Mouse (Mus musculus): ENCODE results near the gene Pick1.
"Not testable (repeated sequence)": the region's sequence is repeated elsewhere in the genome, so short reads cannot be mapped to it uniquely, and the experiment has no call there.

Pick1 gene

DNA sequence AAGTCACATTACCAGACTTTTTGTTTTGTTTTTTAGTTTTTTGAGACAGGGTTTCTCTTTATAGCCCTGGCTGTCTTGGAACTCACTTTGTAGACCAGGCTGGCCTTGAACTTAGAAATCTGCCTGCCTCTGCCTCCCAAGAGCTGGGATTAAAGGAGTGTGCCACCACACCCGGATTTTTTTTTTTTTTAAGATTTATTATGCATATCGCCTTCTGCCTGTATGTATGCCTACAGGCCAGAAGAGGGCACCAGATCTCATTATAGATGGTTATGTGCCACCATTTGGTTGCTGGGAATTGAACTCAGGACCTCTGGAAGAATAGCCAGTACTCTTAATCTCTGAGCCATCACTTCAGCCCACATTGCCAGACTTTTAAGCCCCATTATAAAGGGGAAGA lies 3.2 kb upstream of the Pick1 start:
- not testable (repeated sequence) for DNase-seq (ENCODE audit: low spot score in 2 of 2)

DNA sequence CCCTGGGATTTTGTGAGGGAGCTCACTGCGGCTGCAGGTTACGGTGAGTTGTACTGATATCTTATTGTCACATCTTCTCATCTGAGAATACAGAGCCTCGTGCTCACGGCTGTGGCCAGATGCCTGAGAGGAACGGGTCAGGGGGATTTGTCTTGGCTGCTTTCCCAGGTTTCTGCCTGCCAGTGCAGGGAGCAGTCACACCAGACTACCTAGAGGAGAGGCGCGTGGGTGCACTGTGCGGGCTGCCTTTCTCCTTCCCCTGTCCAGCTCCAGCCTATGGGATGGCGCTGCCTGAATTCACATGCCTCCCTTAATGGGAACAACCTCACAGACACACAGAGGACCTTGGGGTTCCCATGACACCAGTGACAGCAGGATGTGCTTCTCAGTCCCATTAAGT lies 6.3 kb downstream of the Pick1 start:
- DNase-seq (ENCODE audit: low spot score in 2 of 2), result no peak

DNA sequence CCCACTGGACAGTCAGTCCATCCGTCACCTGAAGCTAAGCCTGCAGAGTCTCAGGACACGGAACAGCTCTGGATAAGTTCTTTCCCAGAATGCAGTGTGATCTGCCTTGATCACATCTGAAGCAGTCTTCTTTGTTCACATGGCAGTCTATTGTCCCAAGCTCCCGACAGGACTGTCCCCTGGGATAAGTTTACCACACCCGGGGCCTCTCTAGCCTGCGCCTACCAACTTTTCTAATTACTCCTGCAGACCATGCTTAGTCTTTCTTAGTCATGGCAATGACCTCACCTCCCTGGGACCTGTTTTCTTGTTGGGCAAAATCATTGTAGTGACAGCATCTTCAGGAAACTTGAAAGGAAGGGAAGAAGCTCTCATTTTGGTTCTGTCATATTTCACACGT lies 9.1 kb downstream of the Pick1 start:
- no peak for DNase-seq (ENCODE audit: low spot score in 2 of 2)

DNA sequence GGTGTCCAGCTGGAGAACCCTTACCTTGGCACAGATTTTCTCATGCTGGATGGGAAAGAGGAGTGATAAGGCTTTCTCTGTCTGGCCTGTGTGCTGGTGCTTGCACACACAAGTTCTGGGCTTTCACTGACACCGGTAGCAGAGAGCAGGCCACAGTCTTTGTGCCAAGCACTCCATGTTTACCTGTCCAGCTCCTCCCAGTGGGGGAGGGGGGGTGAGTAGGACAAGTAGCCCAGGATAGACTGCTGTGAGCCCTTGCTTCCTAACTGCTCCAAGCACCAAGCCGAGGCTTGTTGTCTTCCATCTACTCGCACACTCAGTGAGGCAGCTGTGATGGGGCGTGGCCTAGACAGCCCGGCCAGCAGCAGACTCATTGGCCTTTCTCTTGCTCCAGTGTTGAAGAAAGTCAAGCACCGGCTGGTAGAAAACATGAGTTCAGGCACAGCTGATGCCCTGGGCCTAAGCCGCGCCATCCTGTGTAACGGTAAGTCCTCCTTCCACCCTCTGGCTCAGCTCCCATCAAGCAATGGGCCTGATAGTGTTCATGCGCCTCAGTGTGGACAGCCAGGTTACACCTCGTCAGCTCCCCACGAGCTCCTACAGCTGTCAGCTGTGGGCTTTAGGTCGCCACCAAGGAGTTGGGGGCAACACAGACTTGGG lies 13.7 kb downstream of the Pick1 start:
- no peak for DNase-seq (ENCODE audit: low spot score in 2 of 2)

DNA sequence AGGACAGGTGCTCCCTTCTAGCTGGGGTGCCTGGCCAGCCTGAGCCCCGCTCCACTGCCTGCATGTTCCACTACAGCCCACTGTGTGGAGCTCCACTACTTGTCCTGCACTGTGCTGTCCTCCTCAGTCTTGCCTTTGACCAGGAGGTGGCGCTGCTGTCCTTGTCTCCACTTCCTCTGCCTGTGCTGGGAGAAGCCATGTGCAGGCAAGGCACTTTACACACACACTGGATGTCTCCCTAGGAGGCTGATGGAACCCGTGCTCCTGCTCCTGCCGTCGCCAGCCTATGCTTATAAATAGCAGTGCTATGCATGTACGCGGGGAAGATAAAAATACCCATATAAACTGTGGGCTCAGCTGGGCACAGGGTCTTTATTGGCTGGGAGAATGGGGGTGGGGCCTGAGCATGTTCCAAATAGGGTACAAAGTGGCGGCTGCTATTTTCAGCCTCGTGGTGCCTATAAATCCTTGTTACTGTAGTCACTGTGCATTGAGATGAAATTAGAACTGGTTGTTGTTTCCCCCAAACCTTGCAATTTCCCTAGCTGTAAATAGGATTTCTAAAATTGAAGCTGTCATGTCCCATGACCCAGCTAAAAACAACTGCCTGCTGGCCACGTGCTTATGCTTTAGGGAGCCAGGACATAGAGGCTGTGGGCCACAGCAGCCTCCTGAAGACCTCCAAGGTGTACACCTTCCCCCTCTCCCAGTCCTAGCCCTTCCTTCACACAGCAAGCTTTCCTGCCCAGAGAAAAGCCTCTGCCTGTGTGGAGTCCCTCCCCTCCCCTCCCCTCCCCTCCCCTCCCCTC lies 14.5 kb downstream of the Pick1 start:
- peak; percentile 92 to 95 for DNase-seq (ENCODE audit: low spot score in 2 of 2)

DNA sequence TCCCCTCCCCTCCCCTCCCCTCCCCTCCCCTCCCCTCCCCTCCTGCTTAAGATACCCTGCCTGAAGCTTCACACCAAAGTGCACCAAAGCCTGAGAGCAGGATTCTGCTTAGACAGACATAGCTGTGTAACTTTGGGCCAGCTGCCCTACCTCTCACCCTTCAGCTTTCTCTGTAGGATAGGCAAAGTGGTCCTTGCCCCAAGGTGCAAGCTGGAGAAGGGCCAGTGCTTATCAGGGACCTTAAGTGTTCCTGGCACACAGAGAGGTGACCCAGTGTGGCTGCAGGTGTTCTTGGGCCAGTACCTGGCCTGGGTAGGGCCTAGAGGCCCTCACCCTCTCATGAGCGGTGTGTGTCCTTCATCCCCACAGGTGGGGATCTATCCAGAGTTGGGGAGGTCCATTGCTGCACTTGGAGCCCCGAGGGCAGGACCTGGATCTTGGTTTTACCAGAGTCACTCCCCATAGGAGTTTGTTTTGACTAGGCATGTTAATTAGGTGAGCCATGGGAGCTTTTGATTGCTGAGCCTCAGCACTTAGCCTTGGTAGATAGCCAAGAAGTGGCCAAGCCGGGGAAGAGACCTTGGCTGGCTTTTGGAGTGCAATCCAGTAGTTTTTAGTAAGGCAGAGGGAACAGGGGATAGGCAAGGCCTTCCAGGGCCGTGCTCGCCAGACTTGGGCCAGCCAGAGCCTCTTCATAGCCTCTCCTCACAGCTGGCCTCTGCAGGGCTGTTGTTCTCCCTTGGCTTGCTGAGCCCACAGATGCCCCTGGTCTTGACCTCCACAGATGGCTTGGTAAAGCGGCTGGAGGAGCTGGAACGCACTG lies 15.3 kb downstream of the Pick1 start:
- peak in 1 of 2 experiments; percentile 23 for DNase-seq (ENCODE audit: low spot score in 2 of 2)

DNA sequence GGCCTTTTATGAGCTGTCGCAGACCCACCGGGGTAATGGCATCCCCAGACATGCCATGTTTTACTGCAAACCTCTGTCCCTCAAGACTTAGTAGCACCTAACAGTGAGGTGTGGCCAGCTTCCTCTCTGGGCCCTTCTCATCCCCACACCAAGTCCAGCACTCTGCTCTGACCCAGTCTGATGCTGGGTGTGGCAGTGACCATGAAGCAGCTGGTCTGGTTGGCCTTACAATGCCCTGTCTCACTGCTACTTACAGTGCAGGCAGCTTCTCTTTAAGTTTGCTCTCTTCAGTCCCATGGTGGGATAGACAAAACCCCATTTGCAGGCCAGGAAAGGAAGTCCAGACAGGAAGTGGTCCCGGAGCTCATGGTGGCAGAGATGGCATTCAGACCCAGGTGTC lies 16.3 kb downstream of the Pick1 start:
- DNase-seq (ENCODE audit: low spot score in 2 of 2), result no peak

DNA sequence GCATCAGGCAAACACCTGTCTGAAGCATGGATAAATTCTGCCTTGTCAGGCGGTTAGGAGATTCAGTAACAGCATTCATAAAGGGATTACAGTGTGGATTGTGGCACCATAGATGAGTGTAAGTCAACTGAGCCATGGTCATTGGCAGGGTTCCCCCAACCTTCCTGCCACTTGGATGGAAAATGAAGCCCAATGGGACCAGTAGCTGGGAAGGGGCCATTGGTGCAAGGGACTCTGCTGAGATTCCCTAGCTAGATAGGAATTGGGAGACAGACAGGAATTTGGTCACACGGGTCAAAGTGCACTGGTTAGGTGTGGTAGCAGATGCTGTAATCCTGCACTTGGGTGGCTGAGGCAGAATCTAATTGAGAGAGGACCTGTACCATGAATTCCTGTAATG lies 21.3 kb downstream of the Pick1 start:
- no peak for DNase-seq (ENCODE audit: low spot score in 2 of 2)

DNA sequence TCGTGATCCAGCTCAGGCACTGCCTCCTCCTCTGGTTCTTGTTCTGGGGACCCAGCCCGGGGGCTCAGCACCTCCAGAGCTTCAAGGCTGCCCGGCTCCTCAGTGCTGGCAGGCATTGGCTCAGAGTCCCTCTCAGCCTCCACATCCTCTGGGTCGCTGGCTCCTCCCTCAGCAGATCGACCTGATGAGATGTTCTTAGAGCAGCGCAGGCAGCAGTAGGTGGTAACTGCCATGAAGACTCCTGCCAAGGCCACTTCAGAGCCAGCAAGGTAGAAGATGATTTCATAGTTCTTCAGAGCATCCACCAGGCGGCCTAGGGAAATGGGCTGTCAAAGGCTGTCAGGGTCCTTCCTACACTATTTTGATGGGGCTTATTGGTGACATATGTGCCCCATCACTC lies 22.2 kb downstream of the Pick1 start:
- no peak for DNase-seq (ENCODE audit: low spot score in 2 of 2)

DNA sequence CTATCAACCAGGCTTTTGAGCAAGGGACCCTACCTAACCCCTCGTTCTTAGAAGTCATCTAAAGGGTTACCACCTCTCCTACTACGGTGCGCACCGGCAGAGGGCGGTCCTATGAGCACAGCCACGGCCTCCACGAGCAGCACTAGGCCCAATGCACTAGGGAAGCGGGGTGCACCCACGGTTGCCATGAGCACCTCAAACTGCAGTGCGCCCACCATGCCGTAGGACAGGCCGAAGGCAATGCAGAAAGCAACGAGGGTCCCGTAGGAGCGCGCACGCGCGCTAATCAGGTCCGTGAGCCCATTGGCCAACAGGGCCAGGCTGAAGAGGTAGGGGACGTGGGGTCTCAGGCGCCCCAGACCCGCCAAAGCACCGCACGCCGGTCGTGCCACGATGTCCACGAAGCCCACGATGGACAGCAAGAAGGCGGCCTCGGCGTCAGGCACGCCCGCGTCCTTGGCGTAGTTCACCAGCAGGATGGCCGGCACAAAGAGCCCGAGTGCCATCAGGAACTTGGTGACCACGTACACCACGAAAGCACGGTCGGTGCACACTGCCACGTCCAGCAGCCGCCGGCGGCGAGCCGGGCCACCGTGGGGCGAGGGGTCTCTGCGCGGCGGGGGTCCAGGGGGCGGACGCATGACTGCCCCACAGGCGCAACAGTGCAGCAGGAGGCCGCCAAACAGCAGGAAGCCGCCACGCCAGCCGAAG lies 23.0 kb downstream of the Pick1 start:
- DNase-seq (ENCODE audit: low spot score in 2 of 2), result peak in 1 of 2 experiments; percentile 29

DNA sequence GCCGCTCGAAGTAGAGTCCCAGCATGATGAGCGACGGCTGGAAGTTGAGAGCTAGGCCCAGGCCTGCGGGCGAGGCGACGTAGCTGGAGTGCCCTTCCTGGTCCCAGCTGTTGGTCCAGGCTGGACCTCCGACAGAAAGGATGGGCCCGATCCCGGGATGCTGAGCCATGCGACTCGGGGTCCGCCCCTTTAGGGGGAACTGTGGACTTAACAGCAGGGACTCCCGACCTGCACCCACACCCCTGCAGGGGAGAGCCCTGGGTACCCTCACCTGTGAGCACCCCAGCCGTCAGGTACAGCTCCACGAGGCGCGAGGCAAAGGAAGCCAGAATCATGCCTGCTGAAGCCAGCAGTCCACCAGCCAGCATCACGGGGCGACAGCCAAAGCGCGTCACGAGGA lies 23.6 kb downstream of the Pick1 start:
- DNase-seq (ENCODE audit: low spot score in 2 of 2), result peak in 1 of 2 experiments; percentile 10

DNA sequence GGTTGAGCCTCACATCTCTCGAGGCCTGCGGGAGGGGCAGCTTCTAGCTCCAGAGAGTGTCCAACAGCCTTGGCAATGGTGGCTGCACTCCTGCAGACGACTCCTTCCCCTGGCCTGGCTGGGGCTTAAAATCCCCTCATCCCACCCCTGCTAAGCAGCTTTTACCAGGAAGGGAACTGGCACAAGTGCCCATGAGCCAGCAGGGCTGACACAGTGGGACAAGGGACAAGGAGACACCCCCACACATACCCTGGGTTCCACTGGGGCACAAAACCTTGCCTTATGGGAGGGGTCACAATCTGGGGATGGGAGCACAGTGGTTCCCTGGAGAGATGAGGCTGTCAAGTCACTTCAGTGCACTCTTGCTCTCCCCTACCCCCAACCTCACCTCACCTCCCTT lies 25.7 kb downstream of the Pick1 start, which contains the start of gene Slc16a8:
TSS of gene Slc16a8 (minus strand) at position 101 of the 400 bp plus-strand sequence.
- no peak for DNase-seq (ENCODE audit: low spot score in 2 of 2)

DNA sequence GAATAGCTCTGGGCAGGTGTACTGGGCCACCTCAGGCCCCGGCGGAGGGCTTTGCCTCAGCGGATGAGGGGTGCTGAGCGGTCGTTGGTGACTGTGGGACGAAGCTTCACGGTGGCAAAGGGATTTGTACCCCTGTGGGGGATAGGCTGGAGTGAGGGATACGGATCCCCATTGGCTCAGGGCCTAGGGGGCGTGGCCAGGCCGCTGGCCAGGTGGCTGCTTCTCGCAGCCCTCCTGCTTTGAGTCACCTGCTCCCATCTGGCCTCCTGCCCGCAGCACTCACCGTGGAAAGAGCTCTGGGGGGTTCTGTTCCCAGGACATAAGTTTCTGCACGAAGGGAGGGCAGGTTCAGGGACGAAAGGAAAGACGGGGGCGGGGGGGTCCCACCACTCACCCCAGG lies 29.5 kb downstream of the Pick1 start:
- DNase-seq (ENCODE audit: low spot score in 2 of 2), result no peak

DNA sequence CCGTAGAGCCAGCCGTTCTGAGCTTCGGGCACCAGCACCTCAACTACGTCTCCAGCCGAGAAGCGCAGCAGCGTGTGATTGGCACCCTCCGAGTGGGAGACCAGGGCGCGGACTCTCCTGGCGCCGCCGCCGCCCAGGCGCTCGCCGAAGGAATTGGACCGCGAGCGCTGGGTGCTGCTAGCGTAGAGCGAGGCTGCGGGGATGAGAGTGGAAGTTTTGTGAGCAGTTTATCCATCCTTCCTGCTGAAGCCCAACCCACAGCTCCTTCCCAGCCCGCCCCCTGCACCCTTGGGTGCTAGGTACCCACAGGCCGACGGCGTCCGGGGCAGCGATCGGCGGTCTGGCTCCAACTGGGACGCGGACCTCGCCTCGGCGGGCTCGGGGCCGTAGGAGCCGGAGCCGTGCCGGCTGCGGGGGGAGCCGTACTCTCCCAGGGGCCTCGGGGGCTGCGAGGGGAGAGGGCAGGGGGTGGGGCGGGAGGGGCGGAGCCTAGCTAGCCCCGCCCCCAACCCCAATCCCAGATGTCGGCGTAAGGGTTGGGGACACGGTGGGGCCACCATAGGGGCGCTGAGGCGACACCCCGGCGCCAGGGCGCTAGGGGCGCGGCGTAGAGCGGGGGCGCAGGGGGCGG lies 32.2 kb downstream of the Pick1 start:
- peak in 1 of 2 experiments; percentile 44 for DNase-seq (ENCODE audit: low spot score in 2 of 2)

DNA sequence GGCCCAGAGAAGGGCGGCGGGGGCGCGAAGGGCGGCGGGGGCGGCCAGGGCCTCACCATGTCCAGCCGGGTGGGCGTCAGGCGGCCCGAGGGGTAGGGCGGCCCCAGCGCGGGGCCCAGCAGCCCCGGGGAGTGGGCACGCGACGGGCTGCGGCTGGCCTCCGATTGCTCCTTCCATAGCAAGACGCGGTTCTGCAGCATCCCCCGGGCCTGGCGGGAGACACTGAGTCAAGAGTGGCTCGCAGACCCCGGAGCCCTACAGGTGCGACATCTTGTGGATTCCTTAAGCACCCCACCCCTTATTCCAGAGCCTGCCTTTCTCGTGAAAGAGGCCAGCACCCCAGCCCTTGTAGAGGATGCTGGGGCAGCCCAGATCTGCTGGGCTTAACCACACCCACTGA lies 32.8 kb downstream of the Pick1 start:
- no peak for DNase-seq (ENCODE audit: low spot score in 2 of 2)

DNA sequence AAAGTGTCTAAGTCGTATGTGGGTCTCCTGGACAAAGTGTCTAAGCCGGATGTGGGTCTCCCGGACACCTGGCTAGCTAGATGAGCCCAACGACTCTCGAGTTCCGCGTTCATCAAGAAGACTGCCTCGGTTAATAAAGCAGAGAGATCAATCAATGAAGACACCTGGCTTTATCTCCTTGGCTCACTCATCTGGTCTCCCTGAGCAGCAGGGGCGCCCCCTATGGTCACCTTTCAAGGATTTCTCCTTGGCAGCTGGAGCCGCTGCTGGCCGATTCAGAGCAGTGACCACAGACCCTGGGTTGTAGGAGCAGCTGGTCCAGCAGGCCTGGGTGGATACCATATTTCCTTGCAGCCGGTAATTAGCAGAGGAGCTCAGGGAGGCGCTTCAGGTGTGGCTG lies 33.4 kb downstream of the Pick1 start:
- DNase-seq (ENCODE audit: low spot score in 2 of 2), result no peak

DNA sequence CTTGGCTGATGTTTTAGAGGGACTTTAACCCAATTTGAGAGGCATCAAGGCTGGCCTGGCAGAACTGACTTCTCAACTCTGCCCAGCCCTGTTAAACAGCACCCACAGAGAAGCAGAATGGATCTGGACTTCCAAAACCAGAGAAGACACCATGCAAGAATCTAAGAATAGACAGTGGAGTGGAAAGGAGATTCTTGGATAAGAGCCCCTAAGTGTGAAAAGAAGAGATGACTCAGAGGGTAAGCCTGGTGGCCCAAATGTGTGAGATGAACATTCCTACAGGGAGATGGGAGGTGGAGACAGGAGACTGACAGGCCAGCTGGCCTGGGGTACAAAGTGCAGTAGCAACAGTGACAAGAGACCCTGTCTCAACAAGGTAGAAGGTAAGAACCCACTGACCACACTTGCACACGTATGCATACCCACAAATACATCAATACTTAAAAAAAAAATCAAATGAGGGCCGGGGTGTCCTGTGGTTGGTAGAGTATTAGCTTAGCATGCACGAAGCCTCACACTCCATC lies 33.9 kb downstream of the Pick1 start:
- no peak for DNase-seq (ENCODE audit: low spot score in 2 of 2)

DNA sequence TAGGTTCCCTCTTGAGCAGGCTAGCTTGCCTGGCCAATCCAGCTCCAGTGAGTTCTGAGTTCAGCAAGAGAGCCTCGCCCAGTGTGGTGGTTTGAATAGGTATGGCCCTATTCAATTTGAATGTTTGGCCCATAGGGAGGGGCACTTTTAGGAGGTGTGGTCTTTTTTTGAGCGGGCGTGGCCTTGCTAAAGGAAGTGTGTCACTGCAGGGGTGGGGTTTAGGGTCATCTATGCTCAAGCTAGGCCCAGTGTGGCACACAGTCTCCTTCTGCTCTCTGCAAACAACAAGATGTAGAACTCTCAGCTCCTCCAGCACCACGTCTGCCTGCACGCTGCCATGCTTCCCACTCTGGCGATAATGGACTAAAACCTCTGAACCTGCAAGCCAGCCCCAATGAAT lies 34.8 kb downstream of the Pick1 start:
- no peak for DNase-seq (ENCODE audit: low spot score in 2 of 2)

DNA sequence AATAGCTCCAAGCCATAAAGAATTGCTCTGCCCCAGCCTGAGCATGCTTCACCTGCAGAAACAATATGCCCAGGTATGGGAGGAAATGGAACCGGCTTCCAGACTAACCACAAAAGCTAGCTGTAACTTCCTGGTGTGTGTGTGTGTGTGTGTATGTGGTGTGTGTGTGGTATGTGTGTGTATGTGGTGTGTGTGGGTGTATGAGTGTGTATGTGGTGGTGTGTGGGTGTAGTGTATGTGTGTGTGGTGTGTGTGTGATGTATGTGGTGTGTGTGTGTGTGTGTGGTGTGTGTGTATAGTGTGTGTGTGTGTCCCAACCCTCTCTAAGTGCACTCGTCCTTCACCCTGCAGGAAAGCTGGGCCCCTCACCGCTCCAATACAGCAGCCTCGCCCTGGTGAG lies 36.4 kb downstream of the Pick1 start:
- no peak for DNase-seq (ENCODE audit: low spot score in 2 of 2)

DNA sequence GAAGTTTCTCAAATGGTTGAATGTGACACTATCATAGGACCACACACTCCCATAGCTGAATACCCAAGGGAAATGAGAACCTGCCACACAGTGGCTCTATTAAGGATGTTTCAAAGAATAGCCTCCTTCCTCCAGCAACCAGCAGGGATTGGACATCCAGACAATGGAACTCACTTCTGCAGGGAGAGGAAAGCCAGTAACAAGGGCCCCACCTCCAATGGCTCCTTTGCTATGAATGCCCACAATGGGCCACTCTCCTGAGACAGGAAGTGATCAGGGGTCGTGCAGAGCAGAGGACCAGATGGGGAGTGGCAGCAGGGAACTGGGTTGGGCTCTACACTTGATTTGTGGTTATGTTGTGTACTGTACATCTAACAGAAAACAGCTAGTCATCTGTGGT lies 39.5 kb downstream of the Pick1 start:
- DNase-seq (ENCODE audit: low spot score in 2 of 2), result no peak
